Mouse (Mus musculus): ENCODE measurements around the gene Cfap100. TPM values are rescaled to one million over a fixed set of nuclear protein-coding genes. Genes with fewer than 3 reads are reported as not detected.
A peak's percentile ranks its signal among the peaks of the same experiment; 100 is the strongest.

Cfap100 gene
- not detected in 2 replicates for total RNA-seq (2017)

DNA sequence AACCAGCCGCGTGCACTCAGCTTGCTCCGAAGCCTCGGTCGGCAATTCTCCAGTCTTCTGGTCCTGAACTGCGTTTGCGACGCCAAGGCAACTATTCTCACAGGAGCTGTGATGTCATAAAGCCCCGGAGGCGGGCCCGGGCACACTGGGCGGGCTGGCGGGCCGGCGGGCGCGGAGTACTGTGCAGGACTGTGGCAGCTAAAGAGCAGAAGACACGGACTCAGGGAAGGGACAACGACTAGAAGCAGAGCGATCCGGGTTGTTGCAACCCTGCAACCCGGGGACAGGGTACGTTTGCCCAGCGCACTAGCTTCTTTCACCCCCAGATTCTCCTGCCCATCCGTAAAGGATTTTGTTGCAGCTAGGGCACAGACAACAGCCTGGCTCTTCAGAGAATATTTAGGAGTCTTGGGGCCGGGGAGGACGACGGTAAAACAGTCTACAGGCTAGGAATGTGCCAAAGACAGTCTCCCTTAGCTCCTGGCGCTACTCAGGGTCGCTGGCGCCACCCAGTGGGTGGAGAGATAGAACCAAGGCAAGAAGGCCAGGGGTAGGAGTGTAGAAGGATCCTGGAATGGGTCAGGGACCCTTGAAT, at the start of gene Cfap100:
Gene Cfap100 (minus strand): TSS at position 418 of the 595 bp plus-strand sequence.
- peak; percentile 82 for ATAC-seq (replicated peaks; ENCODE audit: low read depth, poor library complexity, severe bottlenecking)

DNA sequence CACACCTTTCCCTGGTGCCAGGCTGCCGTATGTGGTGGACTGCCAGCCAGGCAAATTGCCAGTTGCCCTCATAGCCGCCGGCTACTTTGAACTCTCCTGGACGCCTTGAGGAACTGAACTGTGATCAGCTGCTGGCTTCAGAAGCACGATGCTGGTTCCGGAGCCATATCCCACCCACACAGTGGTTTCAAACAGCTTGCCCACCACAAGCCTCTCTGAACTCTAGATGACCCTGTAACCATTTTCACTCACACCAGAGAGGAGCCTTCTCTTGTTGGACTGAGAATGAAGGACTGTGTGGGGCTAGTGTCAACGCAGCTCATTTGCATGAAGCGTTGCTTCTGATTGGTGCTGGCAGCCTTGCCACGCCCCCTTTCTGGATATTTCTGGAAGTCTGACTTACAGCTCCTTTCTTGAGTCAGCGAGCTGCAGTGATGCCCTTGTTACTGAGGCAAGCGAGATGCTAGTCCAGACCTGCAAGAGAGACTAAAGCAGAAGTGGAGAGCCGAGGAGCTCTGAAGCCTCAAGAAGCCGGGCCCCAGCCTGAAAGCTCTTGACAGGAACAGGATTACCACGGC, 48.4 kb upstream of the Cfap100 start:
- peak; percentile 80 for ATAC-seq (replicated peaks; ENCODE audit: low read depth, poor library complexity, severe bottlenecking)

DNA sequence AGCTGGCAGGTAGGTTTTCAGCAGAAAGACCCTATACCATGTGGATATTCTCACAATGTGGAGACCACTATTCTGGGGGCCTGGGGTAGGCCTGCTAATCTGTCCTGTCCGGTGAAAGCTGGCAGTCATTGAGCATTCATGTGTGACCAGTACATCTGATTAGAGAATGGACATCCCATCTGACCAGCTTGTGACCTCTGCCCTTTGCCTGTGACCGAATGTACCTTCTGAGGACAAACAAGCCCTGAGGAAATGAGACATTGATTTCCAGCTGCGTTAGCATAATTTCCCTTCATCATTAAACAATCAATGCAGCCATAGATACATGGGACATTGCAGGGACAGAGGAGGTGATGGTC, 47.2 kb upstream of the Cfap100 start:
- no peak for ATAC-seq (replicated peaks; ENCODE audit: low read depth, poor library complexity, severe bottlenecking)

DNA sequence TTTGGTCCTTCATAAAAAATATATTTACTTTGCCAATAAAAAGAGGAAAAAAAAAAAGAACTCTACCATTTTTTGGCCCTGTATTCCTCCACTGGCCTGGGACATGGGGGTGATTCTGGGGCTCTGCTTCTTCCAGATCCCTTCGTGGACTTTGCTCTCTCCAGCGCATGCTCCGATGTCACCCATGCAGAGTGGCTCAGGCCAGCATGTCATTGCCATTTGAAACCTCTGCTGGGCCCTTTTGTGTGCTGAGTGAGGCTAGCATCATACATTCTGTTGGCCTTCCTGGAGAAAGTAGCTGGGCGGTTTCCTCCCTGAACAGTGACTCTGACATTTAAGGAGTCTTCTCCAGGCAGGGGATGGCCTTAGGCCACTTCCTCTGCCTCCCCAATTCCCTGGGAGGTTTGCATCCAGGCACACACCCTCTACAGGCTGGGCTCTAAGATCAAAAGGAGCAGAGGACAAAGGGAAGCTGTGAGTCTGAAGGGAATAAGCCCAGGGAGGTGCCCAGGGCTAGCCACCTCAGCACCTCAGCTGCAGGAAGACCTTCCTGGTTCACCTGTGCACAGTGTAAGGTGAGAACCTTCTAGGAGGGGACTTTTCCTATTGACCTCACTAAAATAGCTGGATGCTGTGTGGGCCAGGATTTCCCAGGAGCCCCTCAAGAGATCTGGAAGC, 46.7 kb upstream of the Cfap100 start:
- no peak for ATAC-seq (replicated peaks; ENCODE audit: low read depth, poor library complexity, severe bottlenecking)

DNA sequence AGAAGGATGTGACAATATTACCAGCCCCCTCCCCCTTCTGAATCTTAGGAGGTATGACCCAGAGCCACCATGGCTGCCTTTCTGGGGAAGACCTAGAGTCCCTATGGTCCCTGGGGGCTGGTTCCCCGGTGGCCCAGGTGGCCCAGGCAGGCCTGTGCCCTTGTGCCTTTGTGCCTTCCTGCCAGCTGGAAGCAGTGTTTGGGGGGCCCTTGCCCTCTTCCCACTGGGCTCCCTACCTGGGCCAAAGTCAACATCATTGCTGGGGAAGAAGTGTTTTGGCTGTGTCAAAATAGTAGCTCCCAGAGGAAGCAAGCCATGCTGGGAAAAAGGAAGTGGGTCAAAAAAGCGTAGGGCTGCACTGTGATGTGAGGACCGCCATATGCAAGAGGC, 45.8 kb upstream of the Cfap100 start:
- no peak for ATAC-seq (replicated peaks; ENCODE audit: low read depth, poor library complexity, severe bottlenecking)

DNA sequence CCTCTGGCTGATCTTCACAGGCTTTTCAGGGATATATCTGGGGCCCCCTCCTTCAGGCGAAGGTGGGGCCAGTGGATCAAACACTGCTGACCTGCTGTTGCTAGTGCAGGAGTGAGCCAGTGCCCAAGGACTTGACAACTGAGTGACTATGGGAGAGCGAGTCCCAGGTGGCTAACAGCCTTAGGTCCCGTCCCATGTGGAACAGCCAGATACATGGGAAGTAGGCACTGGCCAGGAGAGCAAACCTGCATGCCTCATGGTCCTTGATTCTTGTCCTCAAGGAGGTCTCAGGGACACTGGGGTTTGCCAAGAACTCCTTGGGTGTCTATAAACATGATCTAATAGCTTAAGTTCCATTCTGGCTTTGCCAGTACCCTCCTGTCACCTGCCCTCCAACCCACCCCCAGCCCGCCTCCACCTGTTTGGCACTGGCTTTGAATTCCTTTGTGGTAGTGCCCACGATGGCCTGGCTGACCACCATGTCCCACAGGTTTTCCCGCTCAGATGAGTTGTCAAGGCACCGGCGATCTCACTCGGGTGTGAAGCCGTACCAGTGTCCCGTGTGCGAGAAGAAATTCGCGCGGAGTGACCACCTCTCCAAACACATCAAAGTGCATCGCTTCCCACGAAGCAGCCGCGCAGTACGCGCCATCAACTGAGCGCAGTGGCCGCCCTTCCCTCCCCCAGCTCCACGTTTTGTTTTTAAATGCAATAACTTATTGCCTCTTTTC, 45.2 kb upstream of the Cfap100 start:
- ATAC-seq (replicated peaks; ENCODE audit: low read depth, poor library complexity, severe bottlenecking), result no peak

DNA sequence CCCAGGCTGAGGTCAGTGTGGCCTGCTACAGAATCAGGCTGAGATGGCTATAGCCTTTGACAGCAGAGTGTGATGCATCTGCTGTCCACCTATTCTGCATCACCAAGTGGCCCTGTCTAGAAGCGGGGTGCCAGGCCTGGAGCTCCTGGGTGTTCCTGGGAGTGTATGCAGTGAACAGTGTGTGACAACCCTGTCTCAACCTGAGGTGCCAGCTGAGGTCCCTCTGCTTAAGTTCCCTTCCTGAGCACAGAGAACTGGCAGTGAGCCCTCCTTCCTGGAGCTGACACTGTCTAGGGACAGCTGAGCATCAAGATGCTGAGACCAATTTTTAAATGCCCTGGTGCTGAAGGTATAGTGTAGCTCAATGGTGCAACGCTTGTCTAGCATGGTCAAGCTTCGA, 44.1 kb upstream of the Cfap100 start:
- no peak for ATAC-seq (replicated peaks; ENCODE audit: low read depth, poor library complexity, severe bottlenecking)

DNA sequence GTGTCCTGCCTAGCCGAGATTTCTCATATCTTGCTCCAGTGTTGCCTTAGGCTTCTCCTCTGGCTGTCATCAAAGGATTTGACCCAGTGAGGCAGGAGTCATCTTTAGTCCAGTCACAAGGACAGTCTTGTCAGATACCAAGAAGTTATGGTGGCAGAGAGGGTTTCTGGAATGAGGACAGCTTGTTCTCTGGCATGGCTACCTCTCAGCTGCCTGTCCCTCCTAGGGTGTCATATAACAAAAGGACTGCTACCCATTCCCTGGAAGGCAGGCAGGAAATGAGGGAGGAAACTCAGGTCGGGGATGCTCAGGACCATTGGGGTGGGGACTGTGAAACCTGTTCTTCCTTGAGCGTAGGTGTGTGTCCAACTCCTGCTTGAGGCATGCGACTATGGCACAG, 43.5 kb upstream of the Cfap100 start:
- ATAC-seq (replicated peaks; ENCODE audit: low read depth, poor library complexity, severe bottlenecking), result no peak

DNA sequence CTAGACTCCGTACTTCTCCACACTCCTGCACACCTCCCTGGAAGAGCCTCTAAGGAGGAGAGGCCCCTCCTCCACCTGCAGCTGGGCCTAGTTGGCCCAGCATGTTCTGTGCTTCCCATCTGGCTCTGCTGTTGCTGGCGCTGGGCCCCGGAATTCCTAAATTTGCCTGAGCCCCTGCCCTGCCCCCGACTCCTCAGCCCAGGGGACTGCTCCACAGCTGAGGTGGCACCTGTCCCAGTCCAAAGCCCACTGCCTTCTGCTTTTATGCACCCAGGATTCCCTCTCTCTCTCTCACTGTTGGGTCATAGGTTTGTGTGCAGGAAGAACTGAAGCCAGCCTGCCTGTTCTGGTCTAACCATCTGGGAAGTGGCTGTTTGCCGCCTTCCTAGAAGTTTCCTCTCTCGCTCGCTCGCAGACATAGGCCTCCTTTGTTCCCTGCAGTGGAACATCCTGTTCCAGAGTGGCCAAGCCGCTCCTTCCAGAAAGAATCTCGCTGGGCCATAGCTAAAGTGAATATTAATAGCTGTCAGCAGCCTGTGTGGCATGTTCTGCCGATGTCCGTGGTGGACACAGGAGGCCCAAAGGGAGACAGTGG, 42.4 kb upstream of the Cfap100 start:
- no peak for ATAC-seq (replicated peaks; ENCODE audit: low read depth, poor library complexity, severe bottlenecking)

DNA sequence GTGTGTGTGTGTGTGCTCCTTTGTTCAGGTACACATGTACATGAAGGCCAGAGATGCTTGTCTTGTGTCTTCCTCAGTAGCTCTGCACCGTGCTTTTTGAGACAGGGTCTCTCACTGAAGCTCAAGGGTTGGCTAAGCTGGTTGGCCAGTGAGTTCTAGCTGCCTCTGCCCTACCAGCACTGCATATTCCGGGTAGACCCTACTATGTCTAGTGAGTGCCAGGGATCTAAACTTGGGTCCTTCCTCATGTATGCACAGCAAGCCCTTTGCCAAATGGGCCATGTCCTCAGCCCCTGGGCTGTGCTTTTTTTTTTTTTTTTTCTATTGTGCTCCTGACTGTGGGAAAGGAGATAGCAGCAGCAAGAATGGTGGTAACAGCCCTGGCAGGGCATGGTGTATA, 41.7 kb upstream of the Cfap100 start:
- ATAC-seq (replicated peaks; ENCODE audit: low read depth, poor library complexity, severe bottlenecking), result no peak

DNA sequence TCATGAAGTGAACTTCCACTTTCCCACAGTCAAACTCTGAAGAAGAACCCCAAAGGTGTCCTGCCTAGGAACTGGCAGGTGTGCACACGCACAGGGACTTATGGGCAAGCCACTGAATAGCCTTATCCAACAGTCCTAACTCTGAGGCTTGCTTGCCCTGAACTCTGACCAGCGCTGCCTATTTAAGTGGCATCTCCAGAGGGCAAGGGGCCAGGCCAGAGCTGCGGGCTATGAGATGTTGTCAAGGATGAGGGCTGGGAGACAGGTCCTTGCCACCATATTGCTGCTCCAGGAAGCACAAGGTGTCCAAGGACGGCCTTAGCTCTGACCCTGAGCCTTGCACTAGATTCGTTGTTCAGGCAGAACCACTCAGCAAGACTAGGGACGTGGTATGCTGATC, 40.4 kb upstream of the Cfap100 start:
- ATAC-seq (replicated peaks; ENCODE audit: low read depth, poor library complexity, severe bottlenecking), result no peak

DNA sequence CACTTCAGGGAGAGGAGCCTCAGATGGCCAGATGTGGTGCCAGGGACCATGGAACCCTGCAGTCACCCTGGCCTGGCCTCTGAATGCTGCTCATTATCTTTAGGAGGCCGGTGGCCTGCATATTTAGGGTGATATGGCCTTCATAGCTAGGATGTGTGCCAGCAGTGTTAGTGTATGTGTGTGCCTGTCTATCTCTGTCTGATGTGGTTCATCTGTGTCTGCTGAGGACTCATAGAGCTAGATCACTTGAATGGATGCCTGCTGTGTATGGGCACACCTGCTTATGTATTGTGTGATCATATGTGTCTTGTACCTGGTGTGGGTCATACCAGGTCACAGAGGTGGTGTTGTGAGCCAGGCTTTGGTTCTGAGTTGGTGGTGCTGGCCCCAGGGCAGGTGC, 39.6 kb upstream of the Cfap100 start:
- ATAC-seq (replicated peaks; ENCODE audit: low read depth, poor library complexity, severe bottlenecking), result no peak

DNA sequence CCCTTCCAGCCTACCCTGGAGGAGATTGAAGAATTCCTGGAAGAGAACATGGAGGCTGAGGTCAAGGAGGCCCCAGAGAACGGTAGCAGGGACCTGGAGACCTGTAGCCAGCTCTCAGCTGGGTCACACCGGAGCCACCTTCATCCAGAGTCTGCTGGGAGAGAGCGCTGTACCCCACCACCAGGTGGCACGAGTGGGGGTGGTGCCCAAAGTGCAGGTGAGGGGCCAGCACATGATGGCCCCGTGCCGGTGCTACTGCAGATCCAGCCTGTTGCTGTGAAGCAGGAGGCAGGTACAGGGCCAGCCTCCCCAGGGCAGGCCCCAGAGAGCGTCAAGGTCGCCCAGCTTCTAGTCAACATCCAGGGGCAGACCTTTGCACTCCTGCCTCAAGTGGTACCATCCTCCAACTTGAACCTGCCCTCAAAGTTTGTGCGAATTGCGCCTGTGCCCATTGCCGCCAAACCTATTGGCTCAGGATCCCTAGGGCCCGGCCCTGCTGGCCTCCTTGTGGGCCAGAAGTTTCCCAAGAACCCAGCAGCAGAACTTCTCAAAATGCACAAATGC, 38.3 kb upstream of the Cfap100 start:
- ATAC-seq (replicated peaks; ENCODE audit: low read depth, poor library complexity, severe bottlenecking), result no peak

DNA sequence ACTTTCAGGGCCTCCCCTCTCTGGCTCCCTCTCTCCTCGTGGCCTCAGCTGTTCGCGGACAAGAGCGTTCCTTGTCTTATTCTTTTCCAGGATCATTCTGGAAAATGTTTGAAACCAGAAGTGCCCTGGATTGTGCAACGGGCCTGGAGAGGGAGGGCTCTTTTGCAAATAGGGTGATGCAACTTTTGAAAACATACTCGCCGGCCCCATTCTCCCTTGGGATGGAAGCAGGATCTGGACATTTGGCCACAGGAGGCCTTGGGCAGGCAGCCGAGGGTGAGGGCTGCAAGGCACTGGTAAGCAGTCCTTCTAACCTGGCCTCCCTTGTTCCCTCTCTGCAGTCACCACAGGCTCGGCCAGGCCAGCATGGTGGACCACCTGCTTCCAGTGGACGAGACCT, 37.5 kb upstream of the Cfap100 start:
- ATAC-seq (replicated peaks; ENCODE audit: low read depth, poor library complexity, severe bottlenecking), result no peak

DNA sequence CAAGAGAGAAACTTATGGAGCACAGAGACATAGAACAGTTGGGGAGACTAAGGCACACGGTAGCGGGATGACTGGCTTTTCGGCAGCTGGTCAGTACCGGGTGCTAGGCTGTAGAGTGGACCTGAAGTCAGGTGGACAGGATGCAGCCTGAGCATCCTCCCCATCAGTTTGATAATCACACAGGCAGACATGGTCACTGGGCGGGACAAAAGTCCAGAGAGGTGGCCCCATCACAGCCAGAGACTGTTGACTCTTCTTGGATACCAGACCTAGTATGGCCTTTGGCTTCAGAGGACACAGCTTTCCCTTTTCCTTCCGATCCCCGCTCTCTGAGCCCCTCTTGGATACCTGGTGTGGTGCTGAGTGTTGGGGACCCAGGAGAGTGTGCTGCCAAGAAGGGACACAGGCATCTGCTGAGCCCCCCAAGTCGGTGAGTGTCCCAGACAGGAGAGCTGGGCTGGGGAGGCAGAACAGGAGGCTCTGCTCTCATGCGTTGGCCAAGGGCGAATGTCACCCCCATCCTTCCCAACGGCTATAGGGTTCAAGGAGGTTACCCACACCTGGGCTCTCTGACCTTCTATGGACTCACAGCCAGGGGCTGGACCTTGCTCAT, 36.5 kb upstream of the Cfap100 start:
- ATAC-seq (replicated peaks; ENCODE audit: low read depth, poor library complexity, severe bottlenecking), result no peak

DNA sequence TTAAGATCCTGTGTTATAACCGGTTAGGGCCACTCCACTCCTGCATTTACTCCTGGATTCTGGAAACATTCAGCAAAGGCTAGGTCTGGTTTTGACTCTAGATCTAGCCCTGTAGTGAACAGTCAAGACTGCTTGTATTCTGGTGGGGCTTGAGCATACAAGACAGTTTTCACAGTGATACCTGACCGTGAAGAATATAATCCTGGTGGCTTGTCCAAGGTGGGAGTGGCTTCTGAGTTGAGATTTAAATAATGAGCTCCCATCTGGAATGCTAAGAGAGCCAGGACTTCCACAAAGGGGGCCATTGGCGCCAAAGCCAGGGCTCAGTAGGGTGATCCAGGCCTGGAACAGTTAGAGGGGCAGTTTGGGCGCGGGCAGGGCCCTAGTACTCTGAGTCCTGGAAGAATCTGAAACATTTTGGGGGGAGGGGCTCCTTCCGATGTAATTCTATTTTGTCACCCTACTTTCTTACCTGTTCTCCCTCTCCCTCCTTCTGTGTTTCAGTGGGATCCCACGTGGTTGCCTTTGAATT, 35.4 kb upstream of the Cfap100 start:
- ATAC-seq (replicated peaks; ENCODE audit: low read depth, poor library complexity, severe bottlenecking), result no peak

DNA sequence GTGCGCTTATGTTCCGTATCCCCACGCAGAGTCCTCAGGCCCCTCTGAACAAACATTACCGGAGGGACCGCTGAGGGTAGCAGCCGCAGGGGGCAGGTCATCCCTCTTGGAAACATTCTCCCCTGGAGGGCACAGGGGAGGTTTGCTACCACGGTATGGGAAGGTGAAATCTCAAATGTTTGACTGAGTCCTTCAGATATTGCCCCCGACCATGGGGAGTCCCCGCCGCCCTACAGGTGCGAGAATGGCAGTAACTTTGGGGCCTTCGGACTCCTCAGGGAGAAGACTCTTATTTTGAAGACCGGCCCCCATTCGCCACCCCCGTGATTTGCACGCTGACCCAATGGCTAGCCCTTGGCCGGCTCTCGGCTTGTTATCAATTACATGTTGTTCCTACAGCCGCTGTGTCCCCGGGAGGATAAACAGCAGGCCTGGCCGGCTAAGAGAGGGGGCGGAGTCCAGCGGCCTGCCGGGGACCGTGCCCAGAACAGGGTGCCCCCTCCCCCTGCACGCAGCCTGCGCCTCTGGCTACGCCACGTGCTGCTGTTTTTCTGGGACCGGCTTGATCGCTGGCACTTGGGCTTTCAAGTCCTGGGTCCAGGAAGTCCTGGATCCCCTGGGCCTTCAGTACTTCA, 34.7 kb upstream of the Cfap100 start:
- ATAC-seq (replicated peaks; ENCODE audit: low read depth, poor library complexity, severe bottlenecking), result peak; percentile 54; the same call in 1 of the 2 replicates

DNA sequence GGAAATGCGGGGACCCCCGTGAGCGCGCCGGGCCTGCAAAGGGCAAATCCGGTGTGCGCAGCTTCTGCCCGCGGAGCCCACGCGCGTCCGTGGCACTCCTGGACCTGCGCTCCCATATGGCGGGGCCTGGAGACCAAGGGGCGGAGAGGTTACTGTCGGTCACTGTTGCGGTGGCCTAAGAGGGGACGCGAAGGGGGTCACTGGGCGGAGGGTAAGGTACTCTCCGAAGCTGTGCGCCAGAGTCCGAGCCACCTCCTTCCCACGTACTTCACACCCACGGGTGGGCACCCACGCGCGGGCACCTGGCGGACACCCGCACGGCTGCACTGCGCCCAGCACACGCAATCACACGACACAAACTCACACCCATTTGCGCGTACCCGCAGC, 34.2 kb upstream of the Cfap100 start:
- no peak; the same call in 1 of the 2 replicates for ATAC-seq (replicated peaks; ENCODE audit: low read depth, poor library complexity, severe bottlenecking)

DNA sequence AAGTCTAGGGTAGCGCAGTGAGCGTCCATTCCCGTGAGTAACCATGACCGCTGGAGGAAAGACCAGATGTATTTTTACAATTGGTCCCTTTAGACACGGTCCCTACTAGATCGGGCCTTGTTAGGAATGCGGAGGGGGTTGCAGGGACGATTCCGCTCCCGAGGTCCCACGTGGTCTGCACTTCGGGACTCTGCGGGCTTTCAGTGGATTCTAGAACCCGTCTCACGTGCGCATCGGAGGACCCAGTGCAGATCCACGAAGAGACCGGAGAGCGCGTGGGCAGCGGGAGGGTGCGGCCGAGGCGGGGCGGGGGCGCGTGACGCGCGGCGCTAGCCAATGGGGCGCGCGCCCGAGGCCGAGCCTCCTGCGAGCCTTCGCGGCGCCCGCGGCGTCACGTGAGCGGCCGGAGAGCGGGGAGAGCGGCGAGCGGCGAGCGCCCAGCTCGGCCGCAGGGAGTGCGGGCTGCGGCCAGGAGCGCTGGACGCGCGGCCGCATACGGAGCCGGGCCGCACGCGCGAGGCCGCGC, 33.6 kb upstream of the Cfap100 start, which contains the start of gene Klf15:
Gene Klf15 (plus strand): TSS at position 396 of the 526 bp plus-strand sequence.
- ATAC-seq (replicated peaks; ENCODE audit: low read depth, poor library complexity, severe bottlenecking), result peak; percentile 39; the same call in 1 of the 2 replicates

Measured in common myeloid progenitor, adult 5-6 weeks (primary cell).